Mouse (Mus musculus) heart, embryonic 15.5 days (tissue): Measurements from ENCODE around the gene Gm14124. TPM values are rescaled to one million over a fixed set of nuclear protein-coding genes. Genes with fewer than 3 reads are reported as not detected.
"Not testable (repeated sequence)": the region's sequence is repeated elsewhere in the genome, so short reads cannot be mapped to it uniquely, and the experiment has no call there.

Source experiments
- ATAC-seq: fragments of 200-750 bp; cut with Nextera tagmentation; replicated peaks from 2 replicates; pipeline ENCODE4 v1.8.0; 2017; ENCODE audit warnings: low read depth, moderate TSS enrichment; ENCODE audit not compliant: insufficient number of reproducible peaks, insufficient read depth, low FRiP score
- H3K27ac ChIP-seq: fragments of 300-500 bp; sonication (generic); 2 replicates; pipeline ENCODE4 v1.5.1; 2015; ENCODE audit warnings: mild to moderate bottlenecking, inconsistent platforms
- H3K27me3 ChIP-seq: fragments of 300-500 bp; sonication (generic); 2 replicates; pipeline ENCODE4 v1.6.1; 2015; ENCODE audit warnings: inconsistent platforms
- H3K36me3 ChIP-seq: fragments of 300-500 bp; sonication (generic); 2 replicates; pipeline ENCODE4 v1.6.1; 2015; ENCODE audit warnings: mild to moderate bottlenecking, inconsistent platforms
- H3K4me1 ChIP-seq: fragments of 300-500 bp; sonication (generic); replicated peaks from 2 replicates; pipeline ENCODE4 v1.6.1; 2015; ENCODE audit warnings: inconsistent platforms
- H3K4me2 ChIP-seq: fragments of 300-500 bp; sonication (generic); 2 replicates; pipeline ENCODE4 v1.6.1; 2015; ENCODE audit warnings: inconsistent platforms, mild to moderate bottlenecking, moderate library complexity
- H3K4me3 ChIP-seq: fragments of 300-500 bp; sonication (generic); 2 replicates; pipeline ENCODE4 v1.5.1; 2015; ENCODE audit warnings: mild to moderate bottlenecking, inconsistent platforms
- H3K9ac ChIP-seq: fragments of 300-500 bp; sonication (generic); 2 replicates; pipeline ENCODE4 v1.6.1; 2015; ENCODE audit warnings: mild to moderate bottlenecking, inconsistent platforms
- H3K9me3 ChIP-seq: fragments of 300-500 bp; sonication (generic); replicated peaks from 2 replicates; pipeline ENCODE4 v1.6.1; 2016; ENCODE audit warnings: inconsistent platforms
- WGBS: fragments of 180-500 bp; shearing (Covaris S2); methylation state at CpG from one replicate; pipeline ENCODE4 v1.1.7; 2015; ENCODE audit warnings: mixed read lengths; 5-methylcytosine and 5-hydroxymethylcytosine counted together
- polyA plus RNA-seq: library from polyadenylated mRNA; unstranded; fragments of >200 nt; fragmentation: Nextera tagmentation; extraction: Ambion mirVana; gene quantifications from 2 replicates; pipeline ENCODE4 v1.2.1, GENCODE M21; 2015

Gene Gm14124
- polyA plus RNA-seq = not detected in 2 replicates

- 63% methylated on average over 4 of the region's 4 CpGs for whole genome bisulfite sequencing
- not testable (repeated sequence) for H3K9me3 ChIP-seq, H3K4me3 ChIP-seq, H3K9ac ChIP-seq, H3K4me2 ChIP-seq, H3K27me3 ChIP-seq, ATAC-seq, H3K27ac ChIP-seq, H3K36me3 ChIP-seq, H3K4me1 ChIP-seq
Observed at GRCm38 (mm10) chr2:150257291-150257690, at the start of gene Gm14124. Gene Gm14124, plus strand, starts transcription at chr2:150257517.

- H3K36me3 ChIP-seq, H3K4me1 ChIP-seq, H3K27me3 ChIP-seq, H3K9me3 ChIP-seq: not testable (repeated sequence)
- Histone ChIP-seq H3K4me3 (peak within 1 kb of the TSS; percentile 52), H3K4me2 (peak within 1 kb of the TSS; percentile 60), H3K9ac (0 out of 2 replicates have a peak within 1 kb of the TSS, but pooled peaks have one; percentile 40), H3K27ac (peak within 1 kb of the TSS; percentile 57)
- 1% methylated on average over 15 of the region's 15 CpGs for WGBS
- ATAC-seq = peak; percentile 100
Observed at GRCm38 (mm10) chr2:150217600-150218362, 39.5 kb upstream of the Gm14124 start, which contains the start of gene Zfp937. Gene Zfp937, plus strand, starts transcription at chr2:150218073.

GRCm38 (mm10) chr2:150218363-150218725 lies 39.0 kb upstream of the Gm14124 start:
- not testable (repeated sequence) for H3K27me3 ChIP-seq, H3K36me3 ChIP-seq, H3K9me3 ChIP-seq, ATAC-seq, H3K4me1 ChIP-seq
- peak overlapping the region; percentile 57 for H3K27ac ChIP-seq
- 15% methylated on average over 4 of the region's 4 CpGs for WGBS
- H3K4me2 ChIP-seq = peak overlapping the region; percentile 60
- 0 out of 2 replicates have a peak overlapping the region, but pooled peaks have one; percentile 40 for H3K9ac ChIP-seq
- peak overlapping the region; percentile 52 for H3K4me3 ChIP-seq

- H3K27me3 ChIP-seq, H3K4me1 ChIP-seq, H3K4me3 ChIP-seq, H3K4me2 ChIP-seq, H3K36me3 ChIP-seq, ATAC-seq, H3K9me3 ChIP-seq, H3K9ac ChIP-seq, H3K27ac ChIP-seq: not testable (repeated sequence)
Observed at GRCm38 (mm10) chr2:150223263-150223662, 34.1 kb upstream of the Gm14124 start.

- Histone ChIP-seq H3K36me3 (peaks cover 2% of the 10 kb centered on the region), H3K27me3 (no peaks in the 10 kb centered on the region), H3K4me2 (no peak overlapping the region), H3K9ac (no peak overlapping the region), H3K9me3 (peaks cover 6% of the 10 kb centered on the region; the same call in 1 of the 2 replicates), H3K27ac (no peak overlapping the region), H3K4me1 (no peaks in the 10 kb centered on the region), H3K4me3 (no peak overlapping the region)
- 83% methylated on average over 2 of the region's 2 CpGs for WGBS
- no peak for ATAC-seq
Observed at GRCm38 (mm10) chr2:150243211-150243610, 14.1 kb upstream of the Gm14124 start.

- H3K27ac ChIP-seq, ATAC-seq, H3K4me1 ChIP-seq, H3K9me3 ChIP-seq, H3K9ac ChIP-seq, H3K36me3 ChIP-seq, H3K4me2 ChIP-seq, H3K4me3 ChIP-seq, H3K27me3 ChIP-seq: not testable (repeated sequence)
- 46% methylated on average over 2 of the region's 2 CpGs for WGBS
Observed at GRCm38 (mm10) chr2:150255491-150255890, 1.8 kb upstream of the Gm14124 start, which contains the start of gene Gm21994. Gene Gm21994, minus strand, starts transcription at chr2:150255591.

- not testable (repeated sequence) for H3K4me1 ChIP-seq, H3K27me3 ChIP-seq, H3K4me3 ChIP-seq, H3K4me2 ChIP-seq, ATAC-seq, H3K9me3 ChIP-seq, H3K9ac ChIP-seq, H3K36me3 ChIP-seq, H3K27ac ChIP-seq
- 67% methylated on average over 2 of the region's 2 CpGs for WGBS
Observed at GRCm38 (mm10) chr2:150256861-150257260, 456 bp upstream of the Gm14124 start.

- H3K27me3 ChIP-seq = no peaks in the 10 kb centered on the region
- no peaks in the 10 kb centered on the region for H3K36me3 ChIP-seq
- no peaks in the 10 kb centered on the region for H3K4me1 ChIP-seq
- WGBS = 61% methylated on average over 6 of the region's 6 CpGs
- H3K4me2 ChIP-seq = no peak overlapping the region
- no peak overlapping the region for H3K4me3 ChIP-seq
- H3K9ac ChIP-seq = no peak overlapping the region
- no peak for ATAC-seq
- H3K27ac ChIP-seq = no peak overlapping the region
- no peaks in the 10 kb centered on the region for H3K9me3 ChIP-seq
Observed at GRCm38 (mm10) chr2:150293669-150294068, 36.4 kb downstream of the Gm14124 start.

- Histone ChIP-seq H3K36me3 (no peaks in the 10 kb centered on the region), H3K4me1 (no peaks in the 10 kb centered on the region), H3K4me2 (no peak overlapping the region), H3K27me3 (no peaks in the 10 kb centered on the region), H3K4me3 (no peak overlapping the region), H3K9me3 (no peaks in the 10 kb centered on the region), H3K9ac (no peak overlapping the region), H3K27ac (no peak overlapping the region)
- 35% methylated on average over 1 of the region's 1 CpGs for WGBS
- no peak for ATAC-seq
Observed at GRCm38 (mm10) chr2:150299096-150299495, 41.8 kb downstream of the Gm14124 start.

GRCm38 (mm10) chr2:150307183-150307773 lies 50.0 kb downstream of the Gm14124 start:
- H3K27me3 ChIP-seq = no peaks in the 10 kb centered on the region
- no peak for ATAC-seq
- WGBS = 75% methylated on average over 10 of the region's 10 CpGs
- H3K9me3 ChIP-seq = no peaks in the 10 kb centered on the region
- H3K4me1 ChIP-seq = peaks cover 2% of the 10 kb centered on the region; the same call in 1 of the 2 replicates
- H3K4me2 ChIP-seq = no peak overlapping the region
- no peaks in the 10 kb centered on the region for H3K36me3 ChIP-seq
- no peak overlapping the region for H3K27ac ChIP-seq
- H3K9ac ChIP-seq = no peak overlapping the region
- no peak overlapping the region for H3K4me3 ChIP-seq

GRCm38 (mm10) chr2:150310952-150311884 lies 53.9 kb downstream of the Gm14124 start:
- H3K9me3 ChIP-seq, H3K4me1 ChIP-seq, H3K36me3 ChIP-seq, H3K27me3 ChIP-seq: not testable (repeated sequence)
- Histone ChIP-seq H3K9ac (peak overlapping the region; percentile 60), H3K27ac (peak overlapping the region; percentile 73), H3K4me2 (peak overlapping the region; percentile 82), H3K4me3 (peak overlapping the region; percentile 71)
- 7% methylated on average over 19 of the region's 19 CpGs for WGBS
- peak; percentile 98 for ATAC-seq
